Mouse (Mus musculus) forebrain, postnatal 0 days (tissue): ENCODE data around the gene Hdac11. TPM values are rescaled to one million over a fixed set of nuclear protein-coding genes. Genes with fewer than 3 reads are reported as not detected.

ENCODE experiments used
- ATAC-seq: fragments of 200-750 bp; cut with Nextera tagmentation; 2 replicates; pipeline ENCODE4 v1.8.0; 2017; ENCODE audit warnings: mild to moderate bottlenecking, moderate library complexity
- DNase-seq: peaks from one replicate; pipeline ENCODE4 v3.0.0-alpha.2; 2015
- H3K27ac ChIP-seq: fragments of 300-500 bp; sonication (generic); 2 replicates; pipeline ENCODE4 v1.5.1; 2014; ENCODE audit warnings: low read depth, mild to moderate bottlenecking, antibody characterized with exemption, low read length, moderate library complexity, mixed read lengths
- H3K27me3 ChIP-seq: fragments of 300-500 bp; sonication (generic); 2 replicates; pipeline ENCODE4 v1.6.1; 2014; ENCODE audit warnings: mild to moderate bottlenecking, low read length, mixed read lengths; ENCODE audit not compliant: insufficient read depth
- H3K36me3 ChIP-seq: fragments of 300-500 bp; sonication (generic); 2 replicates; pipeline ENCODE4 v1.6.1; 2014; ENCODE audit warnings: mild to moderate bottlenecking, moderate library complexity; ENCODE audit not compliant: insufficient read depth
- H3K4me1 ChIP-seq: fragments of 300-500 bp; sonication (generic); 2 replicates; pipeline ENCODE4 v1.6.1; 2014; ENCODE audit warnings: antibody characterized with exemption; ENCODE audit not compliant: insufficient read depth
- H3K4me2 ChIP-seq: fragments of 300-500 bp; sonication (generic); 2 replicates; pipeline ENCODE4 v1.6.1; 2014; ENCODE audit warnings: low read depth, mild to moderate bottlenecking, moderate library complexity
- H3K4me3 ChIP-seq: fragments of 300-500 bp; sonication (generic); 2 replicates; pipeline ENCODE4 v1.5.1; 2014; ENCODE audit warnings: low read depth, low read length, mixed read lengths
- H3K9ac ChIP-seq: fragments of 300-500 bp; sonication (generic); 2 replicates; pipeline ENCODE4 v1.6.1; 2014; ENCODE audit warnings: mild to moderate bottlenecking
- H3K9me3 ChIP-seq: fragments of 300-500 bp; sonication (generic); 2 replicates; pipeline ENCODE4 v1.6.1; 2016; ENCODE audit warnings: low read length
- CTCF ChIP-seq: sonication (generic); IDR thresholded peaks from 2 replicates; pipeline ENCODE4 v1.5.1; 2016; ENCODE audit warnings: antibody characterized with exemption, control low read depth, low read depth
- WGBS: fragments of 180-500 bp; shearing (Covaris S2); extraction: QIAGEN DNeasy Blood & Tissue Kit; methylation state at CpG from one replicate; pipeline ENCODE4 v1.1.7; 2014; 5-methylcytosine and 5-hydroxymethylcytosine counted together
- polyA plus RNA-seq: library from polyadenylated mRNA; unstranded; fragments of >200 nt; fragmentation: Nextera tagmentation; extraction: Ambion mirVana; gene quantifications from 2 replicates; pipeline ENCODE4 v1.2.1, GENCODE M21; 2015
- total RNA-seq: library from RNA; depleted of rRNA; stranded (reverse); fragments of >200 nt; gene quantifications from 2 replicates; pipeline ENCODE4 v1.2.3, GENCODE M21; 2014

The Hdac11 gene
- total and polyA plus RNA-seq, 2 experiments from 2014 or later = 34.5 to 81.0 TPM

DNA sequence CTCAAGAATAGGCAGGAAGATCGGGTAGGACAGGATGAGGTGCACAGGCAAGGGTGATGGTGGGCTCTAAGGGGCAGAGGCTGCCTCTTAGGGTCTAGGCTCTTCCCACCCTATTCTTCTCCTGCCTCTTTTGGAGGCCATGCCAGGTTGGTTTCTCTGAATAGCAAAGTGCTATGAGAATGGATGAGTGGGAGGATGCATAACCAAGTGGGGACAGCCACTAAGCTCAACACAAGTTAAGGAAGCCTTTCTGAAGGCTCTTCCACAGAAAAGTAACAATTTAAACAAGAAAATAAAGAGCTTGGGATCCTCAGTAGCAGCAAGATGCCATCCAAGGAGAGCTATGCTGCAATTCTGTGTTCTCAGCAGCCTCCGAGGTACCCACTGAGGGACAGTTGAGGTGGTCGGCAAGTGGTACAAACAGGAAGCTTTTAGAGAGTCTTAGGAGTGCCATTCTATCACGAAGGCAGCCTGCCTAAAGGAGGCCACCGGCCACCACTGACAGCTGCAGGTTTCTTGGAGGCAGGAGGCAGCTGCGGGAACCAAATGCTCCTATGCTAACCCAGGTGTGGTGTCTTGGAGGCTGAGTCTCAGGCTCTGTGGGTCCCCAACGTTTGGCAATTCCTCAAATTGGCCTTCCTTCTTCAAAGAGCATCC is 3.4 kb upstream of the Hdac11 start:
- 26% methylated on average over 7 of the region's 7 CpGs for WGBS
- Histone ChIP-seq H3K36me3 (no peaks in the 10 kb centered on the region), H3K27ac (peak overlapping the region; percentile 86), H3K4me1 (peaks cover 37% of the 10 kb centered on the region), H3K4me3 (no peak overlapping the region), H3K9me3 (no peaks in the 10 kb centered on the region), H3K4me2 (peak overlapping the region; percentile 44), H3K27me3 (no peaks in the 10 kb centered on the region), H3K9ac (no peak overlapping the region)
- TF ChIP-seq CTCF = no peak
- ATAC-seq (no peak), DNase-seq (no peak)

- Histone ChIP-seq H3K4me1 (peaks cover 41% of the 10 kb centered on the region), H3K9ac (no peak overlapping the region)
Measured at GRCm38 (mm10) chr6:91153549-91154064, 2.9 kb upstream of the Hdac11 start.

DNA sequence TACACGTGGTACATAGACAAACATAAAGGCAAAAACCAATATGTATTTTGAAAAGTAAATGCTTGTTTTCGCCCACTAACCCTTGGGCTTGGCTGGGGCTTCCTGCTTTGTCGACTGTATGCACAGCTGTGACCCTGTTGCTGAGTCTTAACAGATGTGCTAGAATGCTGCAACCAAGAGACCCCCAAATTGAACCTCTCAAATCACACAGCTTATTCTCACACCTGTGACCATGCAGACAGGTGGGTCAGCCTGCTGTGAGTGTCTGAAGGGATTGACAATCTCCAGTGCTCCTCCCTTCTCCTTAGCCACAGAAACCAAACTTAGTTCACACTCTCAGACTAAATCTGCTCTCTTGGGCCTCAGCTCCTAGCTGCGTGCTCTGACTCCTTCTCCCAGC is 1.8 kb upstream of the Hdac11 start:
- 64% methylated on average over 4 of the region's 4 CpGs for WGBS
- DNase-seq (no peak), ATAC-seq (no peak)
- Histone ChIP-seq H3K9ac (no peak overlapping the region), H3K9me3 (no peaks in the 10 kb centered on the region), H3K27me3 (no peaks in the 10 kb centered on the region), H3K4me2 (no peak overlapping the region), H3K4me3 (no peak overlapping the region), H3K36me3 (no peaks in the 10 kb centered on the region; the same call in 1 of the 2 replicates), H3K4me1 (peaks cover 51% of the 10 kb centered on the region), H3K27ac (peak overlapping the region; percentile 86; the same call in 1 of the 2 replicates)
- no peak for TF ChIP-seq CTCF

More at GRCm38 (mm10) chr6:91153549-91154064, 2.9 kb upstream of the Hdac11 start:
- peak; percentile 90 for ATAC-seq
- Histone ChIP-seq H3K9me3 (no peaks in the 10 kb centered on the region), H3K4me3 (peak overlapping the region; percentile 20), H3K4me2 (peak overlapping the region; percentile 44), H3K27me3 (no peaks in the 10 kb centered on the region), H3K27ac (peak overlapping the region; percentile 86), H3K36me3 (no peaks in the 10 kb centered on the region; the same call in 1 of the 2 replicates)
- peak; percentile 91 for DNase-seq
- TF ChIP-seq CTCF = no peak
- 3% methylated on average over 10 of the region's 10 CpGs for WGBS

- H3K27ac ChIP-seq = no peak overlapping the region
- WGBS = 48% methylated on average over 3 of the region's 3 CpGs
Measured at GRCm38 (mm10) chr6:91155286-91155685, 1.2 kb upstream of the Hdac11 start.

GRCm38 (mm10) chr6:91156062-91156461 is 403 bp upstream of the Hdac11 start:
- no peak for TF ChIP-seq CTCF
- Histone ChIP-seq H3K36me3 (no peaks in the 10 kb centered on the region; the same call in 1 of the 2 replicates), H3K4me2 (peak overlapping the region; percentile 90), H3K9ac (peak overlapping the region; percentile 78), H3K4me1 (peaks cover 58% of the 10 kb centered on the region), H3K27ac (peak overlapping the region; percentile 83; the same call in 1 of the 2 replicates), H3K9me3 (no peaks in the 10 kb centered on the region), H3K4me3 (peak overlapping the region; percentile 58), H3K27me3 (no peaks in the 10 kb centered on the region)
- ATAC-seq = no peak
- 24% methylated on average over 4 of the region's 4 CpGs for WGBS
- no peak for DNase-seq

More at GRCm38 (mm10) chr6:91155286-91155685, 1.2 kb upstream of the Hdac11 start:
- no peak overlapping the region for H3K9ac ChIP-seq
- DNase-seq (no peak), ATAC-seq (no peak)
- H3K27me3 ChIP-seq = no peaks in the 10 kb centered on the region
- H3K36me3 ChIP-seq = no peaks in the 10 kb centered on the region; the same call in 1 of the 2 replicates
- H3K9me3 ChIP-seq = no peaks in the 10 kb centered on the region
- no peak overlapping the region for H3K4me3 ChIP-seq
- peaks cover 54% of the 10 kb centered on the region for H3K4me1 ChIP-seq
- no peak overlapping the region for H3K4me2 ChIP-seq
- no peak for TF ChIP-seq CTCF

DNA sequence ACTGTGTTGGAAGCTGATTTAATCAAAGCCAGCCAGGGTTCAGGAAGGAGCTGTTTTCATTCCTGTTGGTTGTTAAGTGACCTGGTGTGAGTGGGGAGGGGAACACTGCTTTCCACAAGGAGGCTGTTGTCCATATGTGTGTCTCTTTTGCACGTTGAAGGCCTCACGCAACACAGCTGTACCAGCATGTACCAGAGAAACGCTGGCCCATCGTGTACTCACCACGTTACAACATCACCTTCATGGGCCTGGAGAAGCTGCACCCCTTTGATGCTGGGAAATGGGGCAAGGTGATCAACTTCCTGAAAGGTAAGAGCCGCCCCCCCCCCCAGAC is 739 bp downstream of the Hdac11 start:
- 33% methylated on average over 6 of the region's 6 CpGs for whole genome bisulfite sequencing
- no peaks in the 10 kb centered on the region; the same call in 1 of the 2 replicates for H3K36me3 ChIP-seq
- H3K4me3 ChIP-seq = peak overlapping the region; percentile 58
- no peaks in the 10 kb centered on the region for H3K27me3 ChIP-seq
- peaks cover 58% of the 10 kb centered on the region for H3K4me1 ChIP-seq
- peak overlapping the region; percentile 78 for H3K9ac ChIP-seq
- ATAC-seq = no peak
- H3K4me2 ChIP-seq = peak overlapping the region; percentile 90
- H3K27ac ChIP-seq = peak overlapping the region; percentile 83
- no peaks in the 10 kb centered on the region for H3K9me3 ChIP-seq
- no peak for DNase-seq
- no peak for TF ChIP-seq CTCF

GRCm38 (mm10) chr6:91159047-91159446 is 2.6 kb downstream of the Hdac11 start:
- WGBS = 80% methylated on average over 9 of the region's 9 CpGs
- Histone ChIP-seq H3K27ac (no peak overlapping the region), H3K4me1 (peaks cover 46% of the 10 kb centered on the region), H3K27me3 (no peaks in the 10 kb centered on the region), H3K9me3 (no peaks in the 10 kb centered on the region), H3K4me3 (no peak overlapping the region), H3K36me3 (no peaks in the 10 kb centered on the region; the same call in 1 of the 2 replicates), H3K4me2 (peak overlapping the region; percentile 24), H3K9ac (peak overlapping the region; percentile 22; the same call in 1 of the 2 replicates)
- ATAC-seq (no peak), DNase-seq (no peak)
- no peak for TF ChIP-seq CTCF
